Mouse (Mus musculus): ENCODE measurements around the gene Rasl11a.

Gene Rasl11a

DNA sequence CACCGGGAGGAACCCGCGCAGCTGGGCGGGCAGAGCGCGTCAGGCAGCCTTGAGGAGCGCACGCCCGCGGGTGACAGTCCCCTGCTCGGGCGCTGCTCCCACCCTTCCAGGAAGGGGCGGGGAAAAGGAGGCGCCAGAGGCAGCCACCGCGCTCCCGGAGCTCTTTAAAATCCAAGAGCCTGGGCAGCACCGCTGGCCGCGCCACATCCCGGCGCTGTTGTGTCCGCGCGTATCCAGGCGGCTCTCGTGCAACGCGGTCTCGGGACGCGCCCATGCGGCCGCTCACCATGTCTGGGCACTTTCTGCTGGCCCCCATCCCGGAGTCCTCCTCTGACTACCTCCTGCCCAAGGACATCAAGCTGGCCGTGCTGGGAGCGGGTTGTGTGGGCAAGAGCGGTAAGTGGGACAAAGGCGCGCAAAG is at the start of gene Rasl11a:
Gene Rasl11a (plus strand): TSS at position 127 of the 421 bp plus-strand sequence.
- DNase-seq (ENCODE audit: low read depth, low spot score): no peak

DNA sequence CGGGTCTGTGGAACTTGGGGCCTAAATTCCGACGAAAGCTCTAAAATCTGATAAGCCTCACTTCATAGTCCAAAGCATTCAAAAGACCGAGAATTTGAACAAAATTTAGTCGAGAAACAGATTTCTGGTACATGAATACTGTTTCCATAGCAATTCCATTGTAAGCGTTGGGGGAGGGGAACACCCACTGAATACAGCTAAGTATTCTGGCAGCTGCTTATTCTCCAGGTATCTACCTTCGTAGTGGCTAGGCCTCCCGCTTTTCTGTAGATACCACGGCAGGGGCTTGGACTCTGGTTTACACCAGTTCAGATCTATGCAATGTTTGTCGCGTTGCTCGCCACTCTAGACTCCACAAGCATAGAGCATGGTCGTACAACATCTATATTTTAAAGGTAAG is 49.1 kb upstream of the Rasl11a start:
- DNase-seq (ENCODE audit: low read depth, low spot score): no peak

DNA sequence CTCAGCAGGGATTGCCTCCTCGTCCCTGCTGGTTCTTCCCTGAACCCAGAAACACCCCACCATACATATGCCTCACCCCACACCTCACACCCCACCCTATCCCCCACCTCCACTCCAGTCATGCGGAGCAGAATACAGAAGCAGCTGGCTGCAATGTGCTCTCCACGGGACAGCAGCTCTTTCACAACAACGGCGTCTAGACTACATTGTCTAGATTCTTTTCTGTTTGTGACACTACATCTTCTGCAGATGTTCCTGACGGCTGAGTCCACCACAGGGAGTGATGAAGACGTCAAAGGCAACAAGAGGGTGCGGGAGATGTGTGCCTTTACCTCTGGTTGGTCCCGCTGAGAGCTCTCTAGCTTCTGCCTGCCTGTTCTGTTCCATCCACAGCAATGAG is 46.8 kb upstream of the Rasl11a start:
- DNase-seq (ENCODE audit: low read depth, low spot score): no peak

DNA sequence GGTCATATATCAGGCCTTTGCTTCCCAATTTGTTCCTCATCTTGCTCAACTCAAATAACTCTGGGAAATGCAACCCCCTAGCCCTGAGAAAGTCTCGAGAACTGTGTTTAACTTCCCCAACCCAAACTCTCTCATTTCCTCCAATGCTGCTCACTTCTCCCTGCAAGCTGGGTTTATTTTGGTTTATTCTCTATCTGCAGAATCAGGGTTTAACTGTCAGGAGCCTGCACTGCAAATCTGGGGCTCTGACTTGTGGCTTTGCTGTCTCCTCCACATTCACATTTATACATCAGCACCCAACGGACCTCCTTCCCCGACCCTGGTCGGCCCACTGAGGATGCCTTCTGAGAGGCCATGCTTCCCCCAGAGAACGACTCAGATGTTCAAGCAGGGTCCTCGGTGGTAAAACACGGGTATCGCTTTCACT is 38.9 kb upstream of the Rasl11a start:
- DNase-seq (ENCODE audit: low read depth, low spot score): peak; percentile 72

DNA sequence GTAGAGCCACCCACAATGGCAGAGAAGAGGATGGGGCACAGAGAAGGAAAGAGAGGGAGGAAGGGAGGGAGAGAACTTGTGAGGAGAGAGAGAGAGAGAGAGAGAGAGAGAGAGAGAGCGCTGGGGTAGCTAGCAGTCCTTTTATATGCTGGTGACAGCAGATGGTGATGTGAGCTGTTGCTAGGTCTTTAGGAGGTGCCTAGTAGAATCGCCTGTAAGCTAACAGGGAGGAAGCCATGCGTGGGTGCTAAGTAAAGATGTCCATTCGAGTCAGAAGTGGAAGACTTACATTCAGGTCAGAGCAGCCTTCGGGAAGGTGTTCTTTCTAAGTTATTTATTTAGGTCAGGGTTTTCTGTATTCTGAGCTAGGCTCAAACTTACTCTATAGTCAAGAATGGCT is 34.9 kb upstream of the Rasl11a start:
- DNase-seq (ENCODE audit: low read depth, low spot score): no peak

DNA sequence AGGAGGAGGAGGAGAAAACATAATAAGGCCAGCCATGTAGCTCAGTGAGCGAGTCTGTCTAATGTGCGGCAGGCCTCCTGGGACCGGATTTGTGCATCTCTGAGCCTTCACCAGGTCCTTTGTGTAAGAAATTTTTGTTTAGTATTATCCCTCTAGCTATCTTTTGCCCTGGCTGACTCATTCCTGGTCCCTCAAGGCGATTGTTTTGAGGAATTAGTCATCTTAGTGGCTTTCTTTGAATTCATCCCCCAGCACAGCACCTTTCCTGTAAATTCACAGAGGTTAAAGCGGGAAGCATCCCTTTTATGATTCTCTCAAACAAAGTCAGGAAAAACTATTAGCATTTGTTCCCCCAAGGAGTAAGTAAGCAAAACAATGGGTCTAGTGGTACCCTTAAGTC is 32.0 kb upstream of the Rasl11a start:
- DNase-seq (ENCODE audit: low read depth, low spot score): no peak

DNA sequence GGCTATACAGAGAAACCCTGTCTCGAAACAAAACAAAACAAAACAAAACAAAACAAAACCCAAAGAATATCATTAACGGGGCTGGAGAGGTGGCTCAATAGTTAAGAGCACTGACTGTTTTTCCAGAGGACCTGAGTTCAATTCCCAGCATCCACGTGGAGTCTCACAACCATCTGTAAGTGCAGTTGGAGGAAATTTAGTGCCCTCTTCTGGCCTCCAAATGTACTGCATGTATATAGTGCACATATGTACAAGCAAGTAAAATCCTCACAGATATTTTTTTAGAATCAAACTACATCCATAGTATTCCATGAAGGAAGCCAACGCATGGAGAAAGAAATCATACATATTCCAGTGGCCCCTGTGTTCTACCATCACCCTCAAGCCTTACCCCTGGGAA is 31.4 kb upstream of the Rasl11a start:
- no peak for DNase-seq (ENCODE audit: low read depth, low spot score)

DNA sequence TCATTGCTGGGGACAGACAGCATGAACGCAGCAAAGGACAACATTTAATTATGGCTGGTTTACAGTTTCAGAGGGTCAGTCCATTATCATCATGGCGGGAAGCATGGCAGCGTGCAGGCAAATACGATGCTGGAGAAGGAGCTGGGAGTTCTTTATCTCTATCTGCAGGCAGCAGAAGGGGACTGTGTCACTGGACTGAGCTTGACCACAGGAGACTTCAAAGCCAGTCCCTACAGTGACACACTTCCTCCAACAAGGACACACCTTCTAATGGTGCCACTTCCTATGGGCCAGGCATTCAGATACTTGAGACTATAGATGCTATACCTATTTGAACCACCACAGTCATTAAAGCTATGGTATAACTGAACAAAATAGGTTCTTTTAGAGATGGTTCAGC is 29.5 kb upstream of the Rasl11a start:
- DNase-seq (ENCODE audit: low read depth, low spot score): no peak

DNA sequence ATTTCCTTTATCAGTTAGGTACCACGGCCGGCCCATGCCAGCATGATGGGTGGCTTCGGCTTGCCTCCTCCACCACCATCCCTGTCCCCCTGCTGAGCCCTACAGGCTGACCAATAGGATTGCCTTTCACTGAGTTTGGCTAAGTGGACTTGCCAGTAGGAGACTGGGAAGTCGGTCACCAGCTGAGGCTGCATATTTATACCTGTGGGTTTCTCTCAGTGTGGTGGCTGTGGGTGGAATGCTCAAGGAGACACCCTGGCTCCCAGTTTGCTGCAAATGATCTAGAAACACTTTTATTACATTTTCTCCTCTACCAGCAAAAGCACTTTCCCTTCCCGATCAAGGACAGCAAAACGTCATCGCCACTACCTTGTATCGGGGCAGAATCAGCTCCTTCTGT is 27.3 kb upstream of the Rasl11a start:
- no peak for DNase-seq (ENCODE audit: low read depth, low spot score)

DNA sequence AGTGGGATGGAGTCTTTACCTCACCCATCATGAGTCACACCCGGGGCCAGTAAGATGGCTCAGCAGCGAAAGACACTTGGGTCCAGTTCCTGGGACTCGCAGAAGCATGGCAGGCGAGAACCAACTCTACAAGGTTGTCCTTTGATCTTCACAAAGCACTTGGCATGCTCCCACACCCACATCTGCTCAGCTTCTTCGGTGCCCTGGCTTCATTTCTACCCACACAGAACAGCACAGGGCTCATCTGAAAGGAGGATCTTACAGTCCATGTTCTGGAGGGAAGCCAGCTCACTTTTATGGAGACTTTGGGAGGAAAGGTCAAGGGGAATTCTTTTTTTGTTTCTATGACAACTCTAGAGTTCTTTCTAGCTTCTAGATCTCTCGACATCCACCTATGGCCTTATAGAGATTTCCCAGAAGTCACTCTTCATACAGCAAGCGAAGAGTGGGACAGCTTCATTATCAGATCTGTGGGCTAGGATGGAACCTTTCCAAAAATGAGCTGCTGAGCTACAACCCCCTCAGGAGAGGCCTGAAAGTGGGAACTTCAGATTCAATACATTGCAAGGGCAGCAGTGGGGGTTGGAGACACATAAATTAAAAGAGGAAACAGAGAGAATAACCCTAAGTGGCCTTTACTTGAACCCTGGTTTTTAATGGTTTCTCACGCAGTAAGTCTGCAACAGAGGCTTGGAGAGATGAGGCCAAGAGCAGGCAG is 25.8 kb upstream of the Rasl11a start:
- DNase-seq (ENCODE audit: low read depth, low spot score): no peak

DNA sequence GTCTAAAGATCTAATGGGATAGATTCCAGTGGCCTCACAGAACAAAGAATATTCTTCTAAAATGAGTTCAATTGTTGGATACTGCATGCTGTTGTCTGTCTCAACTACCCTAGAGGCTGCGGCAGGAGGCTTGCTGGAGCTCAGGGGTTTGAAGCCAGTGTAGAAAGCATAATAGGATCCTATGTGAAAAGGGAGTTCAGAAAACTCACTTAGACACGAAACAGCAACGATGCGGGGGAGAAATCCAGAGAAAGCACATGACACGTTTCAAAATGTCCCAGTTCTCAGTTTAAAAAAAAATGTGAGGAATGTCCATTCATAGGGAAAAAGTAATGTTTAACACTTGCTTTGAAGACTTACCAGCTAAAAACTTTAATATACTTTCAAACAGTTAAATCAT is 21.9 kb upstream of the Rasl11a start:
- DNase-seq (ENCODE audit: low read depth, low spot score): no peak

DNA sequence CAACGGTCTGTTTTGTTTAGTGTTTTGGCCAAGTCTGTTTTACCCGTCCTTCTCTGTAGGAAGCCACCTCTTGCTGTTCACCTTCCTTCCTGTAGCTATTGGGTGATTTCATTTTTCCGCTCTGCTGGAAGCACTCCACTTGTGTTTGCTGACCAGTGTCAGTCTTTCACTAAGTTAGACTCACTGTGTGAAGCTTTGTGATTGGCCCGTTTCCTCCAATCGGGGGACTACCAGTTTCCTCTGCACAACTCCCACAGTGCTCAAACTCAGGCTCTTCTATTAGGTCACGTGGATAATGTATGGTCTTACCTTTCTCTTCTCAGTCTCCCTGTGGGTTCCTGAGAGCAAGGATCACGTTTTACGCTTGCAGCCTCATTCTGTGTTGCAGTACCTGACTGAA is 15.3 kb upstream of the Rasl11a start:
- no peak for DNase-seq (ENCODE audit: low read depth, low spot score)

DNA sequence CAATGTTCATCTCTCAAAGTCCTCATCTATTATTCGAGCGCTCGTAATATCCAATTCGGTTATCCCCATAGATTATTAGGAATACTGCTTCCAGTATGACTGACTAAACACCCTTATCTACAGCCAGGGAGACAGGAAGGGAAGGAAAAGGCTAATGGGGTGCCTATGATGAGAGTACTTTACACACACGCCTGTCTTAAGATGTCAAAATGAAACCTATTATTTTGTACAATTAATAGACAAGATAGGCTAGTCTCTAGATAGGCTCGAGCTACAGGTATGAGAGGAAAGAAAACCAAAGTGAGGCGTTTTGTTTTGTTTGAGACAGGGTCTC is 12.5 kb upstream of the Rasl11a start:
- no peak for DNase-seq (ENCODE audit: low read depth, low spot score)

DNA sequence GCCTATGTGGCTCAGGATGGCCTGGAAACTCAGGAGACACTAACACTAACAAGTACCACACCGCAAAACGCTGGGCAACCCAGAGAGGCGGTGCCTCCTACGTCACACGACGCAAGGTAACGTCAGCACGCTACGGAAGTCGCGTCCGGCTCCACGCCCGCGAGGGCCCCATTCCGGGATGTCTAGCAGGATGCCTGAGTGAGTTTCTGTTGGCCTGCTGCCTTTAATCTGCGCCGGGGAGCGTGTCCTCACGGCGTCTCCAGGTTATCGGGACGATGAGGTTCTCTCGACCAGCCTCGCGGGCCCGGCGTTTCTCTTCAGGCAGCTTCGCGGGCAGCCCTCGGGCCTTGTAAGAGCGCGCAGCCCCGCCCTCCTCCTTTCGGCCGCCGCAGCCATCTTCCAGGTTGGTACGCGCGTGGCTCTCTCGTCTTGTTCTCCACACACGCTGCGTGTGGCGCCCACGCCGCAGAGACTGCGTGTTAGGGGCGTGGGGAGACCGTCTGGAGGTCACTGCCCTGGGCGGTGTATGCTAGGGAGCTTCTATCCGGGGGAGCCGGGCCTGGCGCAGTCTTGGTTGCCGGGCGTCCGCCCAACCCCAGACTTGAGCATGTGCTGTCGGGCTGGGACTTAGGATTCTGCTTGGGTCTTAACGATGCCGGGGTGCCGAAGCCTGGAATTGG is 12.0 kb upstream of the Rasl11a start, which contains the start of gene Rpl21:
Gene Rpl21 (plus strand): TSS at position 122 of the 680 bp plus-strand sequence.
- peak; percentile 97 for DNase-seq (ENCODE audit: low read depth, low spot score)

DNA sequence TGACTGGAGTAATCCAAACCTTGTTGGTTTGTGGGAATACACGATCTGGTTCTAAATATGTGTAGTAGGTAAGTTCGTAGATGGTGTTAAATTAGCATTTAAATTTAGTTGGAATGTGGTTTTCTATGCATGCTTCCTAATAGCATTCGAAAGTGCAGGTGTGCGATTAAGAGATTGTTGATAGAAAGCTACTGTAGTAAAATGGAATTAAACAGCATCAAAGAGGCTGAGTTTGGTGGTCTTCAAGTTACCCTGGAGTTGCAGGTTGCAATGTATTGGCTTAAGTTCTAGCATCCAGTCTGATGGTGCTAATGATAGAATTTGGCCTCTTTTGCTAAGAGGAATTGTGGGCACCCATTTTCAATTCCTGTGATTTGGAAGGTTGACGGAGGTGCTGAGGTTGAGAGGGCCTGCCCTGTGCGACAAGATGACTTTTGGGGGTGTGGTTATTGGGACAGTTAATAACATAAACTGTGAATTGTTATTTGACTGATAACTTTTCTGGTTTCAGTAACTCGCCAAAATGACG is 11.1 kb upstream of the Rasl11a start:
- no peak for DNase-seq (ENCODE audit: low read depth, low spot score)

DNA sequence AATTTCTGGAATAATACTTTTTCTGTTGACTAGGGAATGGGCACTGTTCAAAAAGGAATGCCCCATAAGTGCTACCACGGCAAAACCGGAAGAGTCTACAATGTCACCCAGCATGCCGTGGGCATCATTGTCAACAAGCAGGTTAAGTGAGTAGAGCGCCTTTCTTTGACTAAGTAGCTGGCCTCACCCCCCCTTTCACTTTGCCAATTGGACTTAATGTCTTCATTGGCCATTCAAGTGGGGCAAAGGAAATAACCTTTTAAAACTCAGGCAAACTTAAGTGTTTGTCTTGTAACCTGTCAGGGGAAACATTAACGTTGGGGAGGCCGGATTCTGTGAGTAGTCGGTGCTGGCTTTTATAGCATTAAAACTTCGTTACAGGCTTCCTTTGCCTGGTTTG is 9.9 kb upstream of the Rasl11a start:
- no peak for DNase-seq (ENCODE audit: low read depth, low spot score)

DNA sequence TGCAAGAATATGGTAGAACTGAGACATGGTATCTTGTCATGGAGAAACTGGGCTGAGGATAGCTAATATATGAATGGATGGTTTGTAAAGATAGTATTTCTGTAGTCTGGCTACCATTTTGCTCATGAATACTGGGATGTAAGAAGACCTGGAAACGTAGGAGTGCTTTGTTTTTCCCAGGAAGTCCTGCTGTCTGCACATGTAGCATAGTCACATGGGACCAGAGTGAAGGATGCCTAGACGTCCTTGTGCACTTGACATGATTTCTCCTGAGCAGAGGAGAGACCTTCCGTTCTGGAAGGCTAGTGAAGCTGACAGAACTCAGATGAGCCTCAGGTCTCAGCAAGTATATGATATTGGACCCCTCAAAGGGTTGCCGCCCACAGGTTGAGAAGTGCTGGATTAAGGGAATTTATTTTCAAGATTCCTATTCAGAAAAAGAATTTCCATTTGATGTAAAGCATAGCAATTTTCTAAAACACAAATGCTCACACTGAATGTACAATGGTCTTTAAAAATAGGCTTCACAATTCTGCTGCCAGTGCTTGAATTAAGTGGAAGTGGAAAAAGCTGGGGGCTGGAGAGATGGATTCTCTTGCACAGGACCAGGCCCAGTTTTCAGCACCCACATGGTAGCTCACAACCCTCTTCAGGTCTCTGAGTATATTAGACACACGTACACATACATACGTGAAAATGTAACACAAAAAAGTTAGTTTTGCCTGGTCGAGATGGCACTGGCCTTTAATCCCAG is 6.7 kb upstream of the Rasl11a start:
- DNase-seq (ENCODE audit: low read depth, low spot score): peak; percentile 12

DNA sequence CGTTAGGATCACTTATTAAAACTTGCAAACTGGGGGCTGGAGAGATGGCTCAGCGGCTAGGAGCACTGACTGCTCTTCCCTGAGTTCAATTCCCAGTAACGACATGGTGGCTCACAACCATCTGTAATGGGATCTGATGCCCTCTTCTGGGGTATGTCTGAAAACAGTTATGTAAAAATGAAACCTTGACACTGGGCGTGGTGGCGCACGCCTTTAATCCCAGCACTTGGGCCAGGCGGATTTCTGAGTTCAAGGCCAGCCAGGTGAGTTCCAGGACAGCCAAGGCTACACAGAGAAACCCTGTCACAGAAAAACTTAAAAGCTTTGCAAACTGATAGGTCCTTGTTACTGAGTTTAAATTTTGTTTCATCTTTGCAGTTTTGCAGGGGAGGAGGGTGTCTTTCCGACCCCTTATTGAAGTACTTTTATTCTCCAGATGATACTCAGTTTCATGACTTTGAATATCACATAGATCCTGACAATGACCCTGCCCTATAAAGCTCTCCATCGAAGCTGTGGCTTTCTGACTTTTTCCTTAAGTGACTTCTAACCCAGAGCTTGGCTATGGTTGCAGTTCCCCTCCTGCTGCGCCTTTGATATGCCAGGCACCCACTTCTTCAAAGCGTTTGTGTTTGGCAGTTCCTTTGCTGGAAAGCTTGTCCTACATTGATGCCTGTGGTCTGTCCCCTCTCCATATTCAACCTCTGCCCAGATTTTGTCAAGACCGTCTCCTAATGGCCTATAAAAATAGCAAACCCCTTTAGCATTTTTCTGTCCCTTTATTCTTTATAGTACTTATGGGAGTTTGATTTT is 5.8 kb upstream of the Rasl11a start:
- peak; percentile 25 for DNase-seq (ENCODE audit: low read depth, low spot score)

DNA sequence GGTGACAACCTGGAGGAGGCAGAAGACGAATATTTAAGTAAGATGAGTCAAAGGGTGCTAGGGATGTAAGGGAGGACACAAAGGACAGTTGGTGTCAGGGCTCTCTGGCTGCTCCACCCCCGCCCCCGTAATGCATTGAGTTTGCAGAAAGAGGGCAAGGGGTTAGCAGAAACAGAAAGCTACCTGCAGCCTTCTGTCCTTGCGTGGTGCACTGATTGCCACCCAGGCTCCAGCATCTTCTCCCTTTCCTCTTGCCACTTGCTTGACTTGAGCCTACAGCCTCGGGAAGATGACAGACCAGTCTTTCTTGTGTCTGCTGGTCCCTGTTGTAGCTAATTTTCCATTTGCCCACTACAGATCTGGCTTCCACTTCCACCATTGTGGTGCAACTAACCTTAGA is 5.1 kb upstream of the Rasl11a start:
- no peak for DNase-seq (ENCODE audit: low read depth, low spot score)

DNA sequence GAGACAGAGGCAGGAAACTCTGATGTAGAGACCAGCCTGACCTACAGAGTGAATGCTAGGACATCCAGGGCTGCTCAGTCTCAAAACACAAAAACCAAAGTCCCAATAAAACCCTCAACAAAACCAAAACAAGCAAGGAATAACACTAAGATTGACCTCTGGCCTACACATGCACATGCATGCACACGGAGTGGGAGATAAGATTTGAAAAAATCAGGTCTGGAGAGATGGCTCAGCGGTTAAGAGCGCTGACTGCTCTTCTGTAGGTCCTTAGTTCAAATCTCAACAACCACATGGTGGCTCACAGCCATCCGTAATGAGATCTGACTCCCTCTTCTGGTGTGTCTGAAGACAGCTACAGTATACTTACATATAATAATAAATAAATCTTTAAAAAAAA is 4.4 kb upstream of the Rasl11a start:
- no peak for DNase-seq (ENCODE audit: low read depth, low spot score)

DNA sequence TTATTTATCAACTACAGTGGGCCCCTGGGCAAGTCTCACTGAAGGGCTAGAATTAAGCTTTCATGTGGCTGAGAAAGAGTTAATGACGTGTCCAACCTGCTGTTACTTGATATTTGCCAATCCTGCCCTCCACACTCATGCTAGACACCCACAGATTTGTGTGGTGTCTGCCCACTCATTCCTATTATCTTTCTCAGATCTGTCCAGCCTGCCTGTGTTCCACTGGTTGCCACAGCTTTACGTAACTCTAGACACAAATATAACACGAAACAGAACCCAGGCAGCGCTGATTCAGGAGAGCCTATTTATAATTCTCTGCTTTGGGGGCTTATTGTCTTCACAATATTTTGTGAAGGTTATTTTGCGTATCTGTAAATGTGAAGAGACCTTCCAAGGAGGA is 3.6 kb upstream of the Rasl11a start:
- DNase-seq (ENCODE audit: low read depth, low spot score): no peak

DNA sequence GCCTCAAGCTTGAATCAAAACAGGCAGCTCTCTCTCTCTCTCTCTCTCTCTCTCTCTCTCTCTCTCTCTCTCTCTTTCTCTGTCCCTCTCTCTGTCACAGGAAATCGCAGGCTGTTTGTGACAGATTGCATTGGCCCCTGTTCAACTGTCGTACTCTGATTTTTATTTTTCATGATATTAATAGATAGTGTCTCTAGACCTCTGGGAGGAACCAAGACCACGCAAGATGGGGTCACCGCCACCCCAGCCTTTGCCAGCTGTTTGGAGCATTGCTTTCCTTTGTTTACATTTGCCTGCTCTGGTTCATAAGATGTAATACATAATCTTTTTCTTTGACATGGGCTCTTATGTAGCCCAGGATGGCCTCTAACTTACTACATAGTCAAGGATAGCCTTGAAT is 2.9 kb upstream of the Rasl11a start:
- no peak for DNase-seq (ENCODE audit: low read depth, low spot score)
